Mouse (Mus musculus): ENCODE measurements around the gene D11Wsu47e.

The D11Wsu47e gene

DNA sequence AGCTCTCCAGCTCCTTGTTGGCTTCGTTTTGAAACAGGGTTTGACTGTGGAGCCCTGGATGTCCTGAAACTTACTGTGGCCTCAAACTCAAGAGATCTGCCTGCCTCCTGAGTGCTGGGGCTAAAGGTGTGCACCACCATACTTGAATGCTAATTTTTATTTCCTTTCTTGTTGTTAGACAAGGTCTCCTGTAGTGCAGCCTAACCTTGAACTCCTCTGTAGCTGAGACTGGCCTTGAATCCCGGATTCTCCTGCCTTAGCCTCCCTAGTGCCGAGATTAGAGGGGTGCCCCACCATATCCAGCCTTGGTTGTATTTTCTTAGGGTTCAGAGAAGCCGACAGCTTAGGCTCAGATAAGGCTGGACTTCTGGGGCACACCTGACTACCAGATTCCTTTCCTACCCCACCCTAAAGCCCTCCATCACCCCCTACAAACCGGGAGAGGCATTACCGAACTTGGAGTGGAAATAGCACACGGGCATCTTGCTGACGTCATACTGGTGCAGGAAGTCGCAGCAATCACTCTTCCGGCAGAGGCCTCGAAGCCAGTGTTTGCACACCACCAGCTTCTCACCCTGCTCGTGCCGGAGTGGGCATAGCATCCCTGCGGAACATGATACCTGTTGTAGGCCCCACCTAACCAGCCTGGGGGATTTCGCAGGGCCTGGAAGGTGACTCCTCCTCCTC, 21.9 kb downstream of the D11Wsu47e start:
- no peak for DNase-seq (ENCODE audit: low read depth)

DNA sequence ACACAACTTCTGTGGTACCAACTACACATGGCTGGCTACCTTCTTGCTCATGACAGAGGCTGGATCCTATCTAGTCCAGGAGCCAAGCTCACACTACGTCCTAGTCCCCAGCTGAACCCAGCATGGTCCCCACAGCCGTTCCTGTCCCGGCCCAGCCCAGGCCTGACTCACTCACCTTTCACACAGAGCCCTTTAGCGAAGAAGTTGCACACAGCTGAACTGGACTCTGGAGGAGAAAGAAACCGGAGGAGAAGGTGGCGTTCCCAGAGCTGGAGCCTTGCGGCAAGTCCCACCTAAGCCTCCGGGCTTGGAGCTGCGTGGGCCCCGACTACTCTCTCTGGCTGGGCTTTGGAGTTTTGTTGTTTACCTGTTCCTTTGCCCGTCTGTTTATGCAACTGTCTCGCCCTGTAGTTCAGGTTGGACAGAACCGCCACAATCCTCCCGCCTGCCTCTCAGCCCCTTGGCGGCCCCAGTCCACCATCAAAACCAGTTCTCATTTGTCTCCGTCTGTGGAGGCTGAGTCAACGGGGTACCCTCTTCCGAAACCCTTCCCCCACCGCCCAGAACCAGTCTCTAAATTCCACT, 24.5 kb downstream of the D11Wsu47e start:
- DNase-seq (ENCODE audit: low read depth): no peak

DNA sequence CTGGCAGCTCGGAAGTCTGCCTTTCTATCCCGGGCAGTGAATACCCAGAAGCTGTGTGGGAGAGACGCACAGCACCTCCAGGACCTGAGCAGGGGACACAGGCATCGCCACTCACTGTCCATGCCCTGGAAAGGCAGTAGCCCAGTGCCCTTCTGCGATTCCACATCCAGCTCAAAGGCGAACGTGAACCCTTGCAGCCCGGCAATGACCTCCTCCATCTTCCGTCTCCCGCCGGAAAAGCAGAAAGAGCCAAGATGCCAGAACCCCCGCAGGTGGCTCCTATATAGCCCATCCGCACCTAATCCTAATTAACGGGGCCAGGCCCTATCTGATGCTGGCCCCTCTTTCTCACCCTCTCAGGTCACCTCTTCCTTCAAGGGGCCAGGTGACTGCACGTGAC, 25.1 kb downstream of the D11Wsu47e start:
- no peak for DNase-seq (ENCODE audit: low read depth)

DNA sequence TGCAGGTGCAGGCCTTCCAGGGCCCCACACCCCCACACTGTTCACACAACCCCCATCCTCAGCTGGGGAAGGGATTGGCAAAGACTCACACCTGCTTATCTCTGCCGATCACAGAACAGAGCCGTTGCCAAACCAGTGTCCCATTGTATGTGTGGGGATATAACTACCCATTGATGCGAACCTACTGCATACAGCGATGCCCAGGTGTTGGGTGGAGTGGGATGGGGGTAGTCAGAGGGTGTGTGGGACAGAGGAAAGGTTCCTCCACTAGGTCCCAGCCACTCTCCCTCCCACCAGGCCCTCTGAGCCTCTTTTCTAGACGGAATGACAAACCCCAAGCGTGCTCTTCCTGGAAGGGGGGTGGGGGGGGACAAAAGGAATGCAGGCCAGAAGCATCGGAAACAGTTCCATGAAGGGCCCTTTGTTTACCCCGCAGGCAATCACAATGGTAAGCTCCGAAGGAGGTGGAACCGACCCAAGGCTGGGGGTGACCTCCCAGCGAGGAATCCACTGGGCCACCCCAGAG, 25.6 kb downstream of the D11Wsu47e start, which contains the start of gene Cpsf4l:
Gene Cpsf4l, minus strand, starts transcription at position 287 of the 526 bp plus-strand sequence.
- no peak for DNase-seq (ENCODE audit: low read depth)

DNA sequence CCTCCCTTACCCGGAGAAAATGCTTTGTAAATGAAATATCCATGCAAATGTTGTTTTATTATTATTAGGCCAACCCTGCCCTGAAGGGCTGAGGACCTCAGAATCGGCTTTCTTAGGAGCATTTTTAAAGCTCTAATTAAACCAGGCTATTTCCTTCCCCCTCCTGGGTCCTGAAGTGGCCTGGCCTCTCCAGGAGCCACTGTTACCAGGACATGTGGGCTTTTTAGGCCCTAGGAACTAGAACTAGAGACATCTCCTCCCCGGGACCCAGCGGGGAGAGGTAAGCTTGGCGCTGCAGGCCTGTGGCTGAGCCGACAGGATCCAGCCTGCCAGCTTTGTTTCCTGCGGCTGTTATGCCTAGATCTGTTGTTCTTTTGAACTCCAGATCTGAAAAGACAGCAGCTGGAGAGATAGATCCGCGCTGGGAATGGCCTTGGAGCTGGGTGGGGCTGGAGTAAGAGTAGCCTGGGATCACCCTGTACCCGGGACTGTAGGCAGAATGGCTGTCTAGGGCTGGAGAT, 26.1 kb downstream of the D11Wsu47e start:
- DNase-seq (ENCODE audit: low read depth): no peak

DNA sequence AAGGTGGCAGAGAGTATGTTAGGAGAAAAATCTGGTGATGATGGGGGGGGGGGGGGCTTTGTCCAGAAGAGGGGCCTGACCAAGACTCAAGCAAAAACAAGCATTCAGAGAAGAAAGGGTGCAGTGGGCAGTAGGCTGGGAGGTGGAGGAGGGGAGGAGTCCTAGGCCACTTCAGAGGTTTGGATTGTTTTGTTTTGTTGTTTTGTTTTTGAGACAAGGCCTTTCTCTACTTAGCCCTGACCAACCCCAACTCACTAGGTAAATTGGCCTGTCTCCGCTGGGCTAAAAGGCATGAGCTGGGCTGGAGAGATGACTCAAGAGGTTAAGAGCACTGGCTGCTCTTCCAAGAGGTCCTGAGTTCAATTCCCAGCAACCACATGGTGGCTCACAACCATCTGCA, 26.8 kb downstream of the D11Wsu47e start:
- DNase-seq (ENCODE audit: low read depth): no peak

DNA sequence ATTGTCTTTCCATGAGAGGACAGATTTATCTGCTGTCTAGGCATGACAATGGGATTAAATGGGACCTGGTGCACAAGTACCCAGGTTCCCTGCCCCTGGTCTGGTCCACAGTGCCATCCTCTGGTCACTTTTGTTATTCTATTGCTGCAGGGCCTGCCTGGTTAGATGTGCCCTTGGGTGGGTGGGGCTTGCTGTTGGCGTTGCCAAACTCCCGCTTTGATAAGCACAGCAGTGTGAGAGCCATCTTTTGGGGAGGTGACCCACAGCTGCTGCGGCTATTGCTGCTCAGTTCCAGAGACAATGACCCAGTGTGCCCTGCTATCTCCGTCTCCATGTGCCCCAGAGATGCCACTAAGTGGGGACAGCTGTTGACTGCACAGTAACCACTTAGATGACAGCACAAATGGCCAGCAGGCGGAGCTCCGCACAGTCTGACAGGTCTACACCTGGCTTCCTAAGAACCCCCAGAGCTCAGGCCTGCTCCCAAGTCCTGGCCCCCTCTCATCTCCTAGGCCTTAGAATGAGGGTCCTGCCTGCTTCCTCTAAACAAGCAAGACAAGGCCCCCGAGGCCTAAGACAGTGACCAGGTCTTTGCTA, 31.0 kb downstream of the D11Wsu47e start:
- peak; percentile 22 for DNase-seq (ENCODE audit: low read depth)

DNA sequence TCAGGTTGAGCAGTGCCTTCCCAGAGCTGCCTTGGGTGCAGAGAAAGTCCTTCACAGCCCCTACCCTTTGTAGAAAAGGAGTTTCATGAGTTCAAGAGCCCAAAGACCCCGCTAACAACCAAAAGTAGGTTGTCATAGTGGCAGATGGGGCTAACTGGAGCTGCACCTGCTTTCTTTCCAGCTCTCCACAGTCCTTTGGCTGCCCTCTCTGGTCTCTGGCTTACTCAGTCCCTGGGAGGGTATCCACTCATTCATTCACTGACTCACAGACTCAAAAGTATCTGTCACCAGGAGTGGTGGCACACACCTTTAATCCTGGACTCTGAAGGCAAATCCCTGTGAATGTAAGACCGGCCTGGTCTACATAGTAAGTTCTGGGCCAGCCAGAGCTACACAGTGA, 31.9 kb downstream of the D11Wsu47e start:
- DNase-seq (ENCODE audit: low read depth): no peak

DNA sequence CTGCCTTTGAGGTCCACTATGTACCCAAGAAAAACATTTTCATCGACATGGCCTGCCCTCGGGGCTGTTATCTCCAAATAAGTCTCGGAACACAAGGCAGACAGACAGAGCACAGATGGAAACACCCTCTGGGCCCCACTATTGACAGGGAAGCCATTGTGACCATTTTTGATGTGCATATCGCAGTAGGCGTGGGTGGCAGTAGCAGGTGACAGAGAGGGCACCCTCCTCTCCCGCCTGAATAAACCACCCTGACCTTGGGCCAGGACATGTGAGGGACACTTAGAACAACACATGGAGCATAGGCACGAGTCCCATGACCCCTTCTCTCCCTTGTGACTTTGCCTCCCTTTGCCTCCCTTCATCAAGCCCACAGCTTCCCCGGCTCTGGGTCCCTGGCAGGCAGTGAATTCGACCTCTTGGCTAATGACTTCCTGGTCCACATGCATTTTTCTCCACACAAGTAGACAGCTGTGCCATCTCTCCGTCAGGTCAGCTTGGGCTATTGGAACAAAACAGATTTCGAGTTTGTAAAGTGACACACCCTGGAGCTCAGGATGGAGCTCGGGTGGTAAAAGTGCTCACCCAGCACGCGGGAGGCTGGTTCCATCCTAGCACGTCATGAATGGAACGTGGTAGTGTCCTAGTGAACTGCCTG, 33.7 kb downstream of the D11Wsu47e start:
- no peak for DNase-seq (ENCODE audit: low read depth)

DNA sequence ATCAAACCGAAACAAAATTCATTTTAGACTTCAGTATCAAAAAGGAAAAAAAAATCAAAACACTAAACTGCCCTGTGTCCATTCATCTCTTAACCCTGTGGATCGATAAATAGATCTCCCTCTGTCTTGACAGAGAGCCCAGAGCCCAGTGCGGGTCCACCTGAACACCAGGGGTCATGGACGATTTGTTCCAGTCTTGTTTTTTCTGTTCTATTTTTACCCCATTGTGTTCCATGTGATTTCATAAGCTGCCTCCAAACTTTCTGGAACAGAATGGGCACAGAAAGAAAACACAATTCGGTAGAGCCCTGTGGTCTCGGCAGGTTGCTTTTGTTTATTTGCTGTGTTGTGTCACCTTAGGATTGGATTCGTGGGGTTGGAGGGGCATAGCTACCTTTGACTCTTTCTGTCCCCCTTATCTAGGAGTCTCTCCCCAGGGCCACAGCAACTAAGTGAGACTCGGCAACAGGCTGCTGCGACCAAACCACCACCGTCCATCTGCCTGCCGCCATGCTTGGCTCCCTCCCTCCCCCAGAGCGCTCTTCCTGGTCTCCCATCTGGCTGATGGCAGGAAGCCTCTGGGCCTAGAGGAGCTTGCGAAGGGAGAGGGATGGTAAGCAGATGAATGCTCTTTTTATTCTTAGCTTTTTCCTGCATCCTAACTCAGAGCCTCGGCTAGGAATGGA, 38.3 kb downstream of the D11Wsu47e start:
- DNase-seq (ENCODE audit: low read depth): no peak

DNA sequence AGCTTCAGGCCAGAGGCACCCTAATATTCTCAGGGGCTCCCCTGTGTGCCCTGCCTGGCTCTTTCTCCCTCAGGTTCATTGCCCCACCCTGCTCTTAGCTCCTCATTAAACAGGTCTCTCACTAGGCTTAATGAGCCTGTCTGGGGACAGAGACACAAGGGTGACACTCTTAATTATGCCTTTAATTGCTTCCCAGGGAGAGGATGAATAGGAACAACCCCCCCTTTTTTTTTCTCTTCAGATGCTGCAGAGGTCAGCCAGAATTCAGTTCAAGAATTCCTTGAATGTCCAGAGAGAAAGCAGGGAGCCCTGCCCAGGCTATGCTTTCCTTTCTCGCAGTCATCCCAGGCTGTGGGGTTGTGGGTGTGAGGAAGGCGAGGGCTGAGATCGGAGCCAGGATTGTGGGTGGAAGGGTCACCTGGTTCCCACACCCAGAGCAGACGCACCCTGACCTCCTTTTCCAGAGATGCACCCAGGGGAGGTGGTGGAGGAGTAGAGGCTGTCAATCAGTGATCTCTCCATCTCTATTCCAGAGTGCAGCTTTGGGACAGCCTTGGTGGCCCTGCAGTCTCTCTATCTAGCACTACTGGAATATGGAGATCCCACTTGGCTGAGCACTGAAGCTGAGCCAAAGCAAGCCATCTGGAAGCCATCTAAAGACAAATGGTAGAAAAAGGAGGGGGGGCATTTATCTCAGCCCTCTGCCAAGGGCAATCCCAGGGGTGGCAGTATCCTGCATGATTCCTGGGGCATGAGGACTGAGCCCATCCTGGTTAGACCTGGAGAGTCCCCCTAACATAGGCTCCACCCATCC, 41.2 kb downstream of the D11Wsu47e start:
- no peak for DNase-seq (ENCODE audit: low read depth)

DNA sequence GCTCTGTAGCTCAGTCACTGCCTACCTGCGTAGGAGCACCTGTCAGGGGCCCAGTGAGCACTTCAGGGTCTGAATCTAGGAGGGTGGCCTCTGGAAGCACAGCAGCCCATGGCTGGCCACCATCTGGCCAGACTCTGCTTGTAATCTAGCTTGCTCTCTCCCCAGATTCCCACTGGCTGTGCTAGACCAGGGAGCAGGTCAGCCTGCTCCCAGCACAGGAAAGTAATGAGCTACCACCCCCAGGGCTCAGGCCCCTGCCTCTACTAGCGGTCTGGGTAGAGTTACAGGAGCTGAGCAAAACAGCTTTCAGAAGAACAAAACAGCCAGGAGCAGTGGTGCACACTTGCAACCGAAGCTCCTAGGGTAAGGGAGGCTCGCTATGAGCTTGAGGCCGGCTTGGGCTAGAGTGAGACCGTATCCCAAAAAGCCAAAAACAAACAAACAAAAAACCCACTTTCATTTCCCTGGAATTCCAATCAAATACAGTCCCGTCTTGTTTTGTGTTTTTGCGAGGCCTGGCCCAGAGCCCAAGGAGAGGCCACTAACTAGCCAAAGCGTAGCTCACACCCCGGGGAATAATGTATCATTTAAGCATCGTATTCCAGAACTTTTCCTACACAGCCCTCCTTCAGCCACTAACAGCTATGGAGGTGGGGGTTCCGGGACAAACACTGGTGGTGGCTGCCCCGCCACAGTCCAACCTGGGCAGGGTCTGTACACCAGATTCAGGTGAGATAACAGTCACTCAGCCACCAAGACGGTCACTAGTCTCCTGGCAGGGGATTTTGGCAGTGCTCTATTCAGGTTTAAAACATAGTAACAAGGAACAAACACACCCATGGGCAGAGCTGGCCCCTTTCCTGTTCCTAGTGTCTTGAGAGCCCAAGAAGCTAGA, 43.0 kb downstream of the D11Wsu47e start:
- no peak for DNase-seq (ENCODE audit: low read depth)

DNA sequence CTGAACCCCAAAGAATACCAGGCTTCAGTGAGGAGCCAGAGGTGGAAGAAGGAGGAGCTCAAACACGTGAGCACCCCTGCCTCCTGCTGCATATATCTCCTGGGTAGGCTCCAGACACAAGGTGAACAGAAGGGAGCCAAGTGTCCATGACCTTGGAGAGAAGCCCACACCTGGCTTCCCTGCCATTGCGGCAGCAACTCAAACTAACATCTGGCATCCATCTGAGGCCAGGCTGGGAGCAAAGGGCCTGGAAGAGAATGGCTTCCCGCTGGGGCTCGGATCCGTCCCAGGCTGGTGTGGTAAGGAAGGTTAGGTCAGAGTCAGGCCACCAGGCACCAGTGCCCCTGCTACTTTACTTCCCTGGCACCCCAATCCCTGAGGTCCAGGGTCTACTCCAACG, 43.8 kb downstream of the D11Wsu47e start:
- DNase-seq (ENCODE audit: low read depth): no peak

DNA sequence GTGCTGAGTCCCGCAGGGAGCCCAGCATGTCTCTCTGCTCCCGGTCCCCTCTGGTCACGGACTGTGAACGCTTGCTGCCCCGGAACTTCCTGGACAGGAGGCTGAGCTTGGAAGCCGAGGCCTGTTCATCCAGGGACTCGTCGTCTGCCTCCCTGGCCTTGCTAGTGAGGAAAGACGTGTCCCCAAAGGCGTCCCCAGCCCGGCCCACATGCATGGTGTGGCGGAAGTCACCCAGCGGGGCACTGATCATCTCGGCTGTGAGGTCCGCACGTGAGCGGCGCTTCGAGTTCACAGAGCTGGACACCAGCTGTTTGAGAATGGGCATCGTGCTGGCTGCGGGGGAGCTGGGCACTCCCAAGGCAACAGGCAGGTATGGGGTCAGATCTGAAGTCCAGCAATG, 45.0 kb downstream of the D11Wsu47e start:
- no peak for DNase-seq (ENCODE audit: low read depth)

DNA sequence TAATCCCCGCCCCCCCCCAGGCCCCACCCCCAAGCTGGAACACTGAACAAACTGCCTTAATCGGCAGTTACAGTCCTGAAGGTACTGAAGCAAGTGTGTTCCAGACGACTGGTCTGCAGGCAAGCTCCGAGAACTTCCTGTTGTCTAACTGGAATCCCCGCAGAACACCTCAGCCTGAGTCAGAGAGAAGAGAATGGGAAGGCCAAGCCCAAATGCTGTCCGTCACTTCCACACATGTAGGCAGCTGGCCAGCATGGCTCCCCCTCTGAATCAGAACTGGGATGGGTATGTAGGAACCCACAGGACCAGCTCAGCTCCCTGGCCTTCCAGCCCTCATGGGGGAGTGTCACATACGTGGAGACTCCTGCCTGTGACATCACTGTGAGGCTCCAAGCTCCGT, 45.7 kb downstream of the D11Wsu47e start:
- no peak for DNase-seq (ENCODE audit: low read depth)

DNA sequence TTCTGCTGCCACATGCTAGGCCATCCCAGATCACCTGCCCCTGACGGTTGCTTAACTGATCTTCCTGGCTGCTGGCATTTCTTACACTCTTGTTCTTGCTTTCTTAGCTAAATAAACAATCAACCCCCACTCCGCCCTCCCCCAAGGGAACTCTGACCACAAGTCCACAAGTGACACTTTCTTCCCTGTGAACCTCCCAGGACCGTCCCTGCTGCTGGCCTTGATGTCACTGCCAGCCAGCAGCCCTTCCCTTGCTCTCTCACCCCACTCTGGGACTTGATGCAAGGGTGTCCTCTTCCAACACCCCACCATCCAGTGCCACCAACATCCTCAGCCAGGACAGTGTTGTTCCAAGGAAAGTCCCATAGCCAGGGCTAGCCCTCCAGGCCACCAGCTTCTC, 46.7 kb downstream of the D11Wsu47e start:
- DNase-seq (ENCODE audit: low read depth): no peak

DNA sequence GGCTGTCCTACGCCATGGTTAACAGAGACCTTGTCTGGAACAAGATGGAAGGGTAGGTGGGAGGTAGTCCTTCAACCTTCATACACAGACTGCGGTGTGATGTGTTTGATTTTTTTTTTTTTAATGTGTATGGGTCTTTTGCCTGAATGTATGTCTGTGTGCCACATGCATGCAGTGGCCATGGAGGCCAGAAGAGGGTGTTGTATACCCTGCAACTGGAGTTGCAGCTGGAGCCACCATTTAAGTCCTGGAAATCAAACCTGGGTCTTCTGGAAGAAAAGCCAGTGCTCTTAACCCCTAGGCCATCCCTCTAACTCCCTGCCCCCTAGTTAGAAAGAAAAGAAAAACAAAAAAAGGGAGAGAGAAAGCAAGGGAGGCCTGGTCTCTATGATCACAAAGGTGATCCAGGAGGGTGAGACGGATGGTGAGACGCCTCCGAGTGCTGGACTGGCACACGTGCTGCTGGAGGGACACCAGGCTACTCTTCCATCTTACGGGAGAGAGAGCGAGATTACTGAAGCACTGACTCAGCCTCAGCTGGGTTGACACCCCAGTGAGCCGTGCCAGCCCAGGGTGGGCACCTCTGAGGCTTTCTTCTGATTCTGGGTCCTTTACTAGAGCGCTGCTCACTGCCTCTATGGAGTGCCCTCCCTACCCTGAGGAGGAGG, 47.9 kb downstream of the D11Wsu47e start:
- DNase-seq (ENCODE audit: low read depth): no peak

DNA sequence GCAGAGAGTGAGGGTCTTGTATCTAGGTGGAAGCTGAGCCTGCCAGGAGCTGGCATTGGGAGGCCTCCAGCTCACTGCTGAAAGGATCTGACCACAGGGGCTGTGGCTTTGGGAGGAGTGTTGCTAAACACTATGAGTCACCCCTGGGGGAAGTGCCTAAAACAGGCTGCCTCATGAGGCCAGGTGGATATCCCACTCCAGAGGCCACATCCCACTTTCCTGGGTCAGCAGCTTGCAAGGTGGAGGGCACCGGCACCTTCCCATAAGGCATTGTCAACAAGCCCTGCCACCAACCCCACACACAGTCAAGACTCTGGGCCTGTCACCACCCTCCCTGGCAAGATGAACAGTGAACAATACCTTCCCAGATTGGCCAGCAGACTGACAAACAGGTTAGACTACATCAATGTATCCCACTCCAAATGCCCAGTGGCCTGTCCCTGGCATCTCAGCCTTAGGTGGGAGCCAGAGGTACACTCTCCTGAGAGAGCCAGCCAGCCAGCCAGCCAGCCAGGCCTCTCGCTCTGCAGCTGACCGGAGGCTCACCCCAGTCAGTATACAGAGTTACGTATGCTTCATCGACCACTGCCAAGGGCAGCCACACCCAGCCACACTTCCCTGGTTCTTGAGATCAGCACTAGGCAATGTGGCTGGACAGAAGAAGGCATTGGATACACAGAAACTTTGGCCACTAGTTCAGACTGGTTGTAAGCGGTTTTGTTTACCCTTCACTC, 49.6 kb downstream of the D11Wsu47e start:
- no peak for DNase-seq (ENCODE audit: low read depth)

DNA sequence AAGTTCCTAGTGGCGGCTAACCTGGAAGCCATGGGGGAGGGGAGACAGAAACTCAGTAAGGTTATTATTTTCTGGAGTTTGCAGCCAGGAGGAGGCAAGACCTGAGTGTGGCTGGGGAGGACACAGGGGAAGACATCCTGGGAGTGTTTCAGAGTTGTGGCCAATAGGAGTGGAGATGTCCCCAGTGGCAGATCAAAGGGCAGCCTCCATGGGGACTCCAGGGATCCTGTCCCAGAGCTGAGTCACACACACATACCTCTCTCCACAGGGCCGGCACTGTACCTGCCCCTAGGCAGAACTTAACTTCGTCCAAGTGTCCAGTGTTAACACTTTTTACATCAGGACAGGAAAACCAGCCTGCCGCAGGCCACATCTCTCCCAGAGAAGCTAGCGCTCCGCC, 50.9 kb downstream of the D11Wsu47e start:
- no peak for DNase-seq (ENCODE audit: low read depth)

Data from naive thymus-derived CD4-positive, alpha-beta T cell, adult 2 months (primary cell).